Mouse (Mus musculus): ENCODE data around the gene Trim52.

DNA sequence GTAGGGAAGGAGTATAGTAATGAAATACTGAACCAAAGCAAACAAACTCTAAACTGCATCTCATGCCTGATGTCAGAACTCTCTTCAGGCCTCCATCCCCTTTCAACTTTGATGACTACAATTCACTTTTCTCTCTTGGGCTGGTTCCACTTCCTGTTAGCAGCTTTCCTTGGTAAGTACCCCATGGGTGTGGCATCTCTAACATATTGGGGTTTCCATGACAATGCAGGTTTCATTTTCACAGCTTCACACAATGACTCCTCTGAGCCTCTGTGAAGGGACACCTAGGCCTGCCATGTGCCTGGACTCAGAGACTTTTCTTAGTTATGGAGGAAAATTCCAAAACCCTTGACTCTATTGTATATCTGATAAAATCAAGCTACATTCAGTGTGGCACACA is 30.3 kb downstream of the Trim52 start:
- TF ChIP-seq POLR2A (IDR thresholded peaks at IDR 0.05; ENCODE audit: borderline replicate concordance, extremely low read depth, insufficient read depth, insufficient read length, poor library complexity, severe bottlenecking) (no peak), CTCF (IDR thresholded peaks at IDR 0.05; ENCODE audit: borderline replicate concordance, extremely low read depth, insufficient read depth, insufficient read length) (no peak)

All from brain, embryonic 14.5 days (tissue).